In genomic region chr6:99722390-99722789, GRCm38 (mm10) we compare ENCODE assay signal across 22 mouse cellular contexts. TPM values are rescaled to one million over a fixed set of nuclear protein-coding genes. Genes with fewer than 3 reads are reported as not detected.
"Had no signal": no experiment of that assay in that cellular context is flagged by ENCODE, and none has a peak within 500 bp of the region (broad histone marks: within the 10 kb centered on the region; RNA-seq: fewer than 3 reads in every experiment).

No protein-coding gene starts in this region.

- H3K4me3 ChIP-seq: neural tube, embryonic 13.5 days; neural tube, embryonic 15.5 days; stomach, embryonic 15.5 days had no signal

- H3K36me3 ChIP-seq: neural tube, embryonic 13.5 days; neural tube, embryonic 15.5 days; stomach, embryonic 15.5 days had no signal

- DNase-seq: retina, postnatal 1 day; right cerebral cortex, adult 18-20 months; right cerebral cortex, postnatal 14 days; right cerebral cortex, postnatal 25 days; right cerebral cortex, postnatal 4 days; spleen, adult 18-20 months; thymus, adult 18-20 months; thymus, adult 2 months; thymus, postnatal 14 days; thymus, postnatal 25 days; thymus, postnatal 36 days; thymus, postnatal 4 days had no signal

- H3K27ac ChIP-seq: neural tube, embryonic 13.5 days; neural tube, embryonic 15.5 days; stomach, embryonic 15.5 days; stomach, postnatal 0 days had no signal

- H3K9me3 ChIP-seq: neural tube, embryonic 13.5 days; neural tube, embryonic 15.5 days; stomach, embryonic 15.5 days had no signal

RNA-seq across cellular contexts. Expression of gene Prok2, which starts 3.8 kb away (rescaled TPM):
- polyA plus RNA-seq: neural tube, embryonic 13.5 days; neural tube, embryonic 14.5 days; small intestine, adult 2 months; spleen, adult 2 months; stomach, embryonic 14.5 days; thymus, adult 2 months; urinary bladder, adult 2 months had no signal

RNA-seq across cellular contexts. Expression of gene Gpr27, which starts 29.9 kb away (rescaled TPM):
- total RNA-seq: neutrophil, adult 5-6 weeks had no signal
